Mouse (Mus musculus) MEL-GATA-1-ER (cell line): Measurements from ENCODE around the gene Lats1.
A peak's percentile ranks its signal among the peaks of the same experiment; 100 is the strongest.

Source experiments
- DNase-seq: peaks from one replicate; pipeline ENCODE4 v3.0.0-alpha.2; 2012; ENCODE audit warnings: low read depth; ENCODE audit errors: extremely low read depth

Gene Lats1

DNA sequence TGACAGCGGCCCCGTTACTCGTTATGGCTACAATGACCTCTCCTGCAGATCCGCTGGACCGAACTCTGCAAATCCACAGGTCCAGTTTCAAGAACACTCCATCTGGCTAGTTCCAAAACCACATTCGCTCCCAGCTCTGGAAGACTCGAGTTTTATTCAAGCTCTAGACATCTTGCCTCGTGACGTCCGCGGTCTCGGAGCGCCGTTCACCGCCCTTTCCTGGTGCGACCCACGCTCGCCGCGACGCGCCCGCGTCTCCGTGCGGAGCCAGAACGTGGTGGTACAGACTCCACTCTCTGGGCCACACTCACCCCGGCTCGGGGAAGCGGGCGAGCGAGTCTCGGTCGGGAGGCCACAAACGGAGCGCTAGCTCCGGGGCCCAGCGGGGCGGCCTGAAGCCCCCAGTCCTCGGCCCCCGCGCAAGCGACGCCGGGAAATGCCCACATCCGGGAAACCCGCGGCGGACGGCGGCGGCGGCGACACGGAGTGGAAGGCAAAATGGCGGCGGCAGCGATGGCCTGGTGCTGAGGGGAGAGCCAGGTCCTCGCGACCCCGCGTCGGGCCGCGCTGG is at the start of gene Lats1, which contains the start of gene Pcmt1:
Lats1 (plus strand) TSS at position 484 of the 571 bp plus-strand sequence.
Pcmt1 (minus strand) TSS at position 406 of the 571 bp plus-strand sequence.
- no peak for DNase-seq

DNA sequence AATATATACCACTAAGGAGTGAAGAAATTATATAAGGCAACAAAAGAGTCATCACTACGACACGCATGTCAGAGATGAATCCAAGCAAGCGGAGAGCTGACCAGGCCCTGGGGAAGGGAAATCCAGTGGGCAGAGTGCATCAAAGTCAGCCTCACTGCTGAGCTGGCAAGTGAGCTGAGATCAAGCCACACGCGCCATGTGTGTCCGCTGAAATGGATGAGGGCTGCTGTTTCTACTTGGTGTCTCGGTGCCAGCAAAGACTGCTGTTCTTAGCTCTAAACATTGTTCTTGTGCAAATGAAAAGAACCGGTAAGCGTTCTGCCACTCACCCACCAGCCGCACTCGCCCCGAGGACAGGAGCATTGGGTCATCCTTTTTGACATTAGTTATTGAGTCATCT is 40.6 kb upstream of the Lats1 start:
- no peak for DNase-seq

DNA sequence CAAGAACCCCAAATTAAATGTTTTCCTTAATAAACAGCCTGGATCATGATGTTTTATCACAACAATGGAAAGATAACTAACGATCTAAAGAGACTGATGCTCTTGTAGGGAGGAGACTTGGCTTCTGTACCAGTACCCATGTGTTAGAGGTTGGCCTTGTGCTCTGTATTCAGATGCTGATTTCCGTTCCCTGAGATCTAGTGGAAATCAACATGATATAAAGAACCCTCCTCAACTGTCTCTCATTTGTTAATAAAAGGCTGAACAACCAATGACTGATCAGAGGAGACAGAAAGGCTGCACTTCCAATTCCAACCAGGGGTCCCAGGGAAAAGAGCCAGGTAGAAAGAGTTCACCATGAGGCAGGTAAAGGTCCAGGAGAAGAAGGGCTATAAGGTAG is 35.1 kb upstream of the Lats1 start:
- no peak for DNase-seq

DNA sequence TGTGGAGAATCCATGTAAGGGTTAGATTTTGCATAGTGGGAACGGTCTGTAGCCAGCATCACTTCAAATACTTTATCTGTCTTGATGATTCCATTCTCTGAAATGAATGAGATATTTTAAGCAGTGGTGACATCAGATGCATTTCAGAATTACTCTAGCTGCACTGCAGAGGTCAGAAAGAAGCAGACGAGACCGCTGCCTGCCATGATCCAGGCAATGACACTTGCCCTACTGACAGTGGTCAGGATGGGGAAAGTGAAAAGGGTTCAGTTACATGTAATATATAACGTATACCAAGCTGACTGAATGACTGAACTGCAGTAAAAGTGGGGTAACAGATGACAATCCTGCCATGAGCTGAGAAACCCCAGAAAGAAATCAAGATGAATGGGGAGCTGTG is 32.0 kb upstream of the Lats1 start:
- DNase-seq, result no peak

DNA sequence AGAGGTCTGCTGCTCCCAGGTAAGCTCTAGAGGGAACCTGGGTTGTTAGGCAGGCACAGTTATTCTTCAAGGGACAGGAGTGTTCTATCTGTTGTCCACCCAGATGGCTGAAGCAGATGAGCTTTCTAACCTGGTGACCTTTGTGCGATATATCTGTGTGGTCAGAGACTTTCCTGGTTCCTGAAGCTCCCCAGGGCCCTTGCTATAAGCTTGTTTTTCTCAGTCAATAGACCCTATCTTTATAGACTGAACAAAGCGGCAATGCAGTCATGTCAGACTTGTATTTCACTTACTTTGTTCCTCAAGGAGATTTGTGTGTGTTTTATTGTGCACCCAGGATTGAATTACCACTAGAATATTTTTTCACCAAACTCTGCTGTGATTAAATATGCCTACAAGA is 30.0 kb upstream of the Lats1 start:
- DNase-seq, result no peak

DNA sequence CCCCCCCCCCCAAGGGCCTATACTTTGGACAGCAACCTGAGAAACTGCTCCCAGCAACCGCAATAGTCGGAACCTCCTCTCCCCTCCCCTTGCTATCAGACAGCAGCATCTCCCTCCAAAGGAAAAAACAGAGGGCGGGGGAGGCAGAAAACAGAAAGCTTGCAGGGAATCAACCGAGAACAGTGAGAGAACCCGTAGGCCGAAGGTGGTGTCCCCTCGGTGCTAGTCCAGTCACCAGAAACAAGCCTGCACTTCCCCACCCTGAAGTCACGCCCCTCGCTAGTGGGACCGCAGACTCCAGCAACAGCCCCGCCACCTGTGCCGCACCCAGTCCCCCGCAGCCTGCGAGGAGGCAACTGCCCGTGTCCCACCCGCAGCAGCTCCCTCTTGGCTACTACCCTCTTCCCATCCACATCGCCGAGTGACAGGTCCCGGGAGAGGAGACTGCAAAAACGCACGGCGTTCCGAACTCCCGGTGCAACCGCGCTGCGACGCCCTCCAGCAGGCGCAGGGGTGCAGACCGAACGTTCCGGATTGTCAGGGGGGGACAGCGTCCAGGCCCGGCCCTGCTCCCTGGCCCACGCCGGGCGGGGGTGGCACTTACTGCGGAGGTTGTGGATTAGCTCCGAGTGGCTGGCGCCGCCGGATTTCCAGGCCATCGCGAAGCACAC is 18.4 kb upstream of the Lats1 start:
- peak; percentile 77 for DNase-seq

DNA sequence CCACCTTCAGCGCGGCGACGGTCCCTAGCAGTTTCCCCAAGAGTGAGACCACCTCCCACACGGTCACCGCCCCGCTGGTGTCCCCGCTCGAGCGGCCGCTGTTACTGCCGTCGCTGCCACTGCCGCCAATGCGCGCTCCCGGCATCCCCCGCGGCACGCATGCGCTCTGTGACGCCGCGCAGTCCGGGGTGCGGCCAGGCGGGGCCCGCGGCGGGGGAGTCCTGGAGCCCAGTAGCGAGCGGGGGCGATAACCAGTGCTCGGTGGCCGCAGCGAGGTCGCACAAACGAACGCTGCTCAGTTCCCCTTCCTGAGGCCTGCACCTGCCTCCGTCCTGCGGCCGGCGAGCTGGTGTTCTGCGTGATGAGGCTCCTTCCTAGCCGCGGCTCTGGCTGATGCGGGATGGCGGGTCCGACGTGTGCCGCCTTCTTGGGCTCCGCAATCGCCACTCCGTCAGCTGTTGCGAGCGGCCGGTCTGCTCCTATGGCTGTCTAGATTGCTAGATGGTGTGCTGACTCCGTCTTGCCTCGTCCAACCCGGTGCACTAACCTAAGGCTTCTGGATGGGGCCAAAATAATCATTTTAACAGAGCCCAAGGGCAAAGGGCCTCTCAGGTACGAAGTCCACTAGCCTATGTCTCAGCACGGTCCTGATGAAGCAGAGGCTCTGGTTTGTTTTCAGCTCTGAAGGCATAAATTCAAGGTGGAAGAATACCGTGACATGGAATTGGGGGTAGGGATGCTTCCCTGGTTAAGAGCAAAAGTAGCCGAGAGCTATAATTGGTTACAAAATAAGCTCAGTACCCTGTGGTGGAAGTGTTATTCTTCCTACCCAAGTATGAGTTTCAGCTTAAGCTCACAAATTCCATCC is 17.6 kb upstream of the Lats1 start:
- DNase-seq, result no peak

DNA sequence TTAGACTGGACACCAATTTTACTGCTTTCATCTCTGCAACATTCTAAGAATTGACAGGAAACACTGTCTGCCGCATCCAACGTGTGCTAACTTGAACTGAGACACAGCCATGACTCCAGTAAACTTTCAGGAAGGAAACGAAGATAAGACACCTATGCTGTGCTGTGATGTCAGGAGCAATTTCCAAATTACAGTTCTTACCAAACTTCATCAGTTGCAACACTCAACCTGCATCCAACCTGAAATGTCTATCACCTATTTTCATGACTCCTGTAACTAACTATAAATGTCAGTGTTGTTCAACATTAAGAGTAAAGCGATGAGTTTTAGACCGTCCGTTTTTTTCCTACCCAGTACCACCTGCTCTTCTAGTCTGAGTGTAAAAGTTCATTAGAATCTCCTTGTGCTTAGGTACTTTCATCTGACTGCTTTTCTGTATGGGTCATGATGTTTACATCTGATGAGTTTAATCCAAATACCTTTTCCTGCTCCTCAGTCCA is 16.9 kb upstream of the Lats1 start:
- no peak for DNase-seq

DNA sequence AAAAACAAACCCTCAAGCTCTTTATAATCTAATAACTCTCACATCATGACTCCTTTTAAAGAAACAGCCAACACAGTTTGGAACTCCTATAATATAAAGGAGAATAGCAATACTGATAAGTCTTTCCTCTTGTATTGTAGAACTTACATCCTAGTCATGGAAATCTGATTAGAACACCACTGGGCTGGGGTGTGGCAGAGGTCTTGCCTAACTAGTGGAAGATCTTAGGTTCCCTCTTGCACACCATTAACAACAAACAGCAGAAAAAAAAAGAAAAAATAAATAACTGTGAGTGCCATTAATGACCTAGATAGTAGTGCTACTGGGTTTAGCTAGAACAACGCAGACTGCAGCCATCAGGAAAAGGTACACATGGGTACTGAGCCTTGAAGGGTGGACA is 16.1 kb upstream of the Lats1 start:
- no peak for DNase-seq

DNA sequence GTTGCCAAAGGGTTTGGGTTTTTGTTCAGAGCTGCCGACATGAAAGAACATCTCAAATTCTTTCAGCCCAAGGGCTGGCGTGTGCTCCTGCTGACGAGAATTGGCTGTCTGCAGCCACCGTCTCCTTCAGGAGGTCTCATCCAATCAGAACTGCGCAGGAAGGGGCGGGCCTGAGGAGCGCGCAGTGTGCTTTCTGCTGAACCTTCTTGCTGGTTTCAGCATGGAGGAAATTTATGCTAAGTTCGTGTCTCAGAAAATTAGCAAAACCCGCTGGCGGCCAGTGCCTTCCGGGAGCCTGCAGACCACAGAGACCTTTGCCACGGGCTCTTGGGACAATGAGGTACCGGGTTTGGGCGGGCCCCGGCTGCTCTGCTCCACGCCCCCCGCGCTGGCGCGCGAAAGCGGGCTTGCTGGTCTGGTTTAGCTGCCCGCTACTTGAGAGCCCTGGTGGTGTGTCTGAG is 13.6 kb upstream of the Lats1 start, which contains the start of gene Nup43:
Nup43 (plus strand) TSS at position 162 of the 461 bp plus-strand sequence.
- peak; percentile 76 for DNase-seq

DNA sequence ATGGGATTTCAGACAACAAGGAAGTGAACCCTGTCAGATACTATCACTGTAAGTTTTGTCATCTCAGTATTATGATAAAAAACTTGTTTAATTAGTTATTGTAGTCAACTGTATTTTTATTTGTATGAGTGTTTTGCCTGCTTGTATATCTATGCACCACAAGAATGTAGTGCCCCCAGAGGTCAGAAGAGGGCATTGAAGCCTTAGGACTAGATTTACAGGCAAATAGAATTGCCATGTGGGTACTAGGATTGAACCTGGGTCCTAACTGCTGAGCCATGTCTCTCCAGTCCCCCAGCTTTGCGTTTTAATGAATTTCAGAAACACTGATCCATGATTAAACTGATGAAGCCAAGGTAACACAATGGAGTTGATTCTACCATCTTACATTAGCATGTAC is 7.3 kb upstream of the Lats1 start:
- DNase-seq, result no peak

DNA sequence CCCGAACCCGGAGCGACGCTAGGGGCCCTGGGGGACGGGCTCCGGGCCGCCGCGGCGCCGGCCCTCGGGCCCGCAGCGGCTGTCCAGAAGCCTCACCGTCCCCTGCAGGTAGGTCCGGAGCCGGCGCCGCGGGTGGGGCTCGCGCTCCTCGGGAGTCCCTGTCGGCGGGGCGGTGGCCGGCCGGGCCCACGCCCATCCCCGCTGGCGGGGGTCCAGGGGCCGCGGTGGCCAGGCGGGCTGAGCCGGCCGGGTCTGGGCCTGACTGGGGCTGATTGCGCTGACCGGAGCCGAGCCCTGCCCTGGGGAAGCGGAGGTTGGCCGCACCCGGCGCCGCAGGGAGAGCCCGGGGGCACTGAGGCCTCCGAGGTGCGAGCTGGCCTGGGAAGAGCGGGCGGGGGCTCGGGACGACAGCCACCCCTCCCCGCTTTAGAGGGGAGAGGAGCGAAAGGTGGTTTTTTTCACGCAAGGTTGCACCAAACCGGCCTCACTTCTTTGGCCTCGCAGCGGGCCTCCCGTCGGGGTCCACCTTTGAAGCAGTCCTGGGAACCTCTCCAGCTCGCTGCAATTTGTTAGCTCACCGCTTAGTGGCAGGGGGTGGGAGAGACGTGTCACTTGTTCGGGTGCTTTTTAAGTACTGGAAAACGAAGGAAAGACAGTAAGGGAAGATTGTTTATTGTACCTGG is 470 bp downstream of the Lats1 start:
- no peak for DNase-seq

DNA sequence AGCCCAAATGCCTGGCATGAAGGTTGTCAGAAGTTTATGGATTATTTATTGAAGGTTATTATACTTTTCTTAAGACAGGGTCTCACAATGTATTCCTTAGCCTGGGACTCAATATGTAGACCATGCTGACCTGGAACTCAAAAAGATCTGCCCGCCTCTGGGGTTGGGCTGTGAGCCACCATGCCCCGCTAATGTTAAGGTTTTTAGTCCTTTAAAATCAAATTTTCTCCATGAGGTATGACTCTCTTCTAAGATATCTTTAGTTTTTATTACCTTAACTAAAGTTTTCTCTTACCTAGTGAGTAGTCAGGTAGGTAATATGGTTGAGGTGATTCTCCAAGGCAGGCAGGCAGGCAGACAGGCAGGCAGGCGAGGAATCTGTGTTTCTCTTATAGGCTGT is 1.2 kb downstream of the Lats1 start:
- no peak for DNase-seq

DNA sequence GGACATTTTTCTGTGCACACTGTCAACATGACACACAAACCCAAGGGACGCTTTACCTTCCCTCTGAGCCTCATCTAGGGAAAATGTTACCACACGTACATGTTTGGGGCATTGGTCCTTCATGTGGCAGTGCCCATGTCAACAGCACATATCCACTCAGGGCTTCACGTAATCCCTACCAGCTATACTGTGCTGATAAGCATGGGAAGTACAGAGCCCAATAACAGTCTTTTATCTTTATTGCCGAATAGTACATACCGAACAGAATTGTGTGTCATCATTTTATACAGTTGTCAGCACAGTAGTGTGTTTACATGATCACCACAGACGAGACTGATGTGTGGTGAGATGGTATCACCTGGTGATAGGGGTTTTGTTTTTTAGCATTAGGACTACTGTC is 5.9 kb downstream of the Lats1 start:
- no peak for DNase-seq

DNA sequence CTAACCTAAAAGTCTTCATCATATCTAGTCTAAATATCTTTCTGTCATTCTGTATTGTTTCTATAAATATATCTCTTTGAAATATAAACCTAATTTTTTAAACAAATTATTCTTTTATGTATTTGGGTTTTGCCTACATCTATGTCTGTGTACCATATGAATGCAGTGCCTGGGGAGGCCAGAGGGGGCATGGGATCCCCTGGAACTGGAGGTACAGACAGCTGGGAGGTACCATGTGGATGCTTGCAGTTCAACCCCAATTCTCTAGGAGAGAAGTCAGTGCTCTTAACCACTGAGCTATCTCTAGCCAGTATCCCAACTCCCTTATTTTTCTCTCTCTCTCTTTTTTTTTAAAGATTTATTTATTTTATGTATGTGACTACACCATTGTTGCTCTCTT is 14.3 kb downstream of the Lats1 start:
- DNase-seq, result no peak

DNA sequence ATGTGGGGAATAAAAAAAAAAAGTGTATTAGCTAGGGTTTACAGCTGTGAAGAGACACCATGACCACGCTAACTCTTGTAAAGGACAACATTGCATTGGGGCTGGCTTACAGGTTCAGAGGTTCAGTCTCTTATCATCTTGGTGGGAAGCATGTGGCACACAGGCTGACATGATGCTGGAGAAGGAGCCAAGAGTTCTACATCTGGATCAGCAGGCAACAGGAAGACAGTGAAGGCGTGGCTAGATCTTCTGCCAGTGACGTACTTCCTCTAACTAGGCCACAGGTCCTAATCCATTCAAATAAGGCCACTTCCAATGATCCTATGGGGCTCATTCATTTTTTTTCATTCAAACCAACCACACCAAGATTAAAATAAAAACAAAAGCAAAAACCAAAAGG is 19.1 kb downstream of the Lats1 start:
- no peak for DNase-seq

DNA sequence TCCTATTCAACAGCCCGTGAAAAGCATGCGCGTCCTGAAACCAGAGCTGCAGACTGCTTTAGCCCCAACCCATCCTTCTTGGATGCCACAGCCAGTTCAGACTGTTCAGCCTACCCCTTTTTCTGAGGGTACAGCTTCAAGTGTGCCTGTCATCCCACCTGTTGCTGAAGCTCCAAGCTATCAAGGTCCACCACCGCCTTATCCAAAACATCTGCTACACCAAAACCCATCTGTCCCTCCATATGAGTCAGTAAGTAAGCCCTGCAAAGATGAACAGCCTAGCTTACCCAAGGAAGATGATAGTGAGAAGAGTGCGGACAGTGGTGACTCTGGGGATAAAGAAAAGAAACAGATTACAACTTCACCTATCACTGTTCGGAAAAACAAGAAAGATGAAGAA is 21.6 kb downstream of the Lats1 start:
- DNase-seq, result no peak

DNA sequence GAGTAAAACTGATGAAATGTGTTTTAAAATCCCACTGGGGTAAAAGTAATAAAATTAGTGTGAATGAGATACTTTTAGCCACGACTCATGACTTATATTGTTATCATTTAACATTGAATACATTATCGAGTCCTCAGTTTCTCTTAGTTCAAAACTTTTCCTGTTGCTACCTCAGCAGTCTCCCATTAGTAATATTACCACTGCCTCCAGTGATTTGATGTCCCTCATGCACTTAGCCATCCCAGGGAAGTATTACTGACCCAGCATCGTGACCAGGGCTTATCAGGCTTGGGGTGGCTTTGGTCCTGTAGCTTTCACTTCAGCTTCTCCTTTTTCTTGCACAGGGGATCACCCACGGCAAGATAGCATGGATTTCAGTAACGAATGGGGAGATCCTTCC is 29.1 kb downstream of the Lats1 start:
- no peak for DNase-seq

DNA sequence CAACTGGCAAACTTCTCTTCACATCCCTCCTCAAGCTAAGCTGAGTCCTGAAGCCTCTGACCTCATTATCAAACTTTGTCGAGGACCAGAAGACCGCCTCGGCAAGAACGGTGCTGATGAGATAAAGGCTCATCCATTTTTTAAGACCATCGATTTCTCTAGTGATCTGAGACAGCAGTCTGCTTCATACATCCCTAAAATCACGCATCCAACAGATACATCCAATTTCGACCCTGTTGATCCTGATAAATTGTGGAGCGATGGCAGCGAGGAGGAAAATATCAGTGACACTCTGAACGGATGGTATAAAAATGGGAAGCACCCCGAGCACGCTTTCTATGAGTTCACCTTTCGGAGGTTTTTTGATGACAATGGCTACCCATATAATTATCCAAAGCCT is 31.5 kb downstream of the Lats1 start:
- no peak for DNase-seq

DNA sequence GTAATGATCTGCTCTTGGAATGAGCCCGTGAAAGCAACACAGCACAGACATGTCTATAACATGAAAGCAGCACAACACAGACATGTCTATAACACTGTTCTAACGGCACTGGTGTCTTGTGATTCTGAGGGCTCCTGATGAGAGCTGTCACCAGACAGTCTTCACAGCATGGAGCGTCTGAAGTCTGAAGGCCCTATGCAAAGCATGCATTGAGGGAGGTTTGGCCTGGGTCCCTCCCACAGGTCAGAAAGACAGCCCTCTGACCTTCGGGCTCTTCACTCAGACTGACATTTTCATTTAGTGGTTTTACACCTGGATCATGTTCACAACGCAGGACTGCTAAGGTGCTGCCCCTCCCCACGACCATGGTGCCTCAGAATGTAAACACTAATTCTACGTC is 34.0 kb downstream of the Lats1 start:
- DNase-seq, result no peak

DNA sequence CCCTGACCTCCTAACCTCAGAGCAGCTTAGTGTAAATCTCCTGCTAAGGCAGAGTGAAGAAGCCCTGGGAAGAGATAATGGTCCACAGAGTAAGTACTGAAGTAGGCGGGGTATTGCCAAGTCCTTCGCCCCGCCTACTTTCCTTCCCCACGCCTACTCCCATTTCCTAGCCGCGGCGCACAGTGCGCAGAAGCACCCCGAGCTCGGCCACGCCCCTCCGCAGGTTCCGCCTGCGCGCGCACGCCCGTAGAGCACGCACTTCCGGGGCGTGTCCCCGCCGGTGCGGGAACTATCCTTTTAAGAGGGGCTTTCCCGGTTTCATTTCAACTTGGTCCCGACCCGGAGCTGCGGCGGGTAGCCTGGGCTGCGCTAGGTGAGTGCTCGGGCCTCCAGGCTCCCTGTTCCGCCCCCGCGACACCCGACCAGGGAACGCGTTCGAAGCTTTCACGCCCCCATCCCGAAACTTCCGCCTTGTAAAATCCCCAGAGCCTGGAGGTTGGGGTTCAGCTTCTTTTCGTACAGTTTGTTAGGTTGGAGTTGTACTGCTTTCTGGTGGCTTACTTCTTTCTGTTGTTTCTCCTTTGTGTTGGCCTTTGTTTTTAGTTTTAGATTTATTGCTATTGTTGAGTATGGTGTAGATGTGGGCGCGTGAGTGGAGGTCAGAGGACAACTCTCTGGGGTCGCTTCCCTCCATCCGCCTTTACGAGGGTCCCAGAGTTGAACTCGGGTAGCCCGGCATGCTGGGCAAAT is 44.9 kb downstream of the Lats1 start, which contains the start of gene Katna1:
Katna1 (plus strand) TSS at position 250 of the 750 bp plus-strand sequence.
- peak; percentile 86 for DNase-seq
